Mouse (Mus musculus) hindbrain, embryonic 10.5 days (tissue): Measurements from ENCODE around the gene Sec23ip. TPM values are rescaled to one million over a fixed set of nuclear protein-coding genes. Genes with fewer than 3 reads are reported as not detected.

Source experiments
- DNase-seq: peaks from one replicate; pipeline ENCODE4 v3.0.0-alpha.2; 2017; ENCODE audit warnings: low spot score
- H3K27ac ChIP-seq: fragments of 300-500 bp; sonication (generic); 2 replicates; pipeline ENCODE4 v1.5.1; 2016; ENCODE audit warnings: mild to moderate bottlenecking, moderate library complexity
- H3K27me3 ChIP-seq: fragments of 300-500 bp; sonication (generic); 2 replicates; pipeline ENCODE4 v1.6.1; 2016; ENCODE audit warnings: mild to moderate bottlenecking; ENCODE audit not compliant: poor library complexity, insufficient read depth, severe bottlenecking
- H3K36me3 ChIP-seq: fragments of 300-500 bp; sonication (generic); 2 replicates; pipeline ENCODE4 v1.6.1; 2016; ENCODE audit warnings: mild to moderate bottlenecking, moderate library complexity
- H3K4me1 ChIP-seq: fragments of 300-500 bp; sonication (generic); replicated peaks from 2 replicates; pipeline ENCODE4 v1.6.1; 2016; ENCODE audit warnings: mild to moderate bottlenecking
- H3K4me3 ChIP-seq: fragments of 300-500 bp; sonication (generic); 2 replicates; pipeline ENCODE4 v1.5.1; 2016; ENCODE audit warnings: mild to moderate bottlenecking, moderate library complexity
- H3K9me3 ChIP-seq: fragments of 300-500 bp; sonication (generic); 2 replicates; pipeline ENCODE4 v1.6.1; 2016; ENCODE audit warnings: mild to moderate bottlenecking, moderate library complexity
- WGBS: fragments of 180-500 bp; shearing (Covaris S2); methylation state at CpG from one replicate; pipeline ENCODE4 v1.1.7; 2016; 5-methylcytosine and 5-hydroxymethylcytosine counted together
- polyA plus RNA-seq: library from polyadenylated mRNA; unstranded; fragments of >200 nt; fragmentation: Nextera tagmentation; extraction: Ambion mirVana; gene quantifications from 2 replicates; pipeline ENCODE4 v1.2.1, GENCODE M21; 2016

The Sec23ip gene
- polyA plus RNA-seq, 1 experiment from 2014 or later = 45.2 TPM

DNA sequence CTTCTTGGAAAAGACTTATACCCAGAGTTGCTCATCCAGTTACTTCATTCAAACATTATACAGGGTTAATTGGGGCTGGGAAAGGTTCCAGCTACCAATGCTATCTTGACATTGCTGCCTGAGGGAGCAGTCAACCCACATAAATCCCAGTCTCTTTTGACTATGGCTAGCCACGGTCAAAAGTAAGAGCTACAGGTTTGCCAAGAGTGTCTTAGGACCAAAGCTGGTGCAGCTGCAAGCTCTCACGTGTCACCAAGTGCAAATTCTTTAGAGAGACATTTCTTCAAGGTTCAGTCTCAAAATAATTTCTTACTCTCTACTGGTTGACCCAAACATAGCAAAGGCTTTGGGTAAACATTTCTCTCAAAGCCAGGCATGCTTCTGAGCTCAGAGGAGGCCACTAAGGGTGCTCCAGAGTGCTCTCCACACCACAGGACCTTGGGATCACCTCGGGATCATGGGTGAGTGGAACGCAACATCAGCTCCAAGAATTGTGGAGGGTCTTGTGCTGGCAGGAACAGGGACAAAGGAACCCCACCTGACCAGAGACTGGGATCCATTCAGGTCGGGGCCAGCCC is 80.3 kb downstream of the Sec23ip start:
- Histone ChIP-seq H3K27me3 (peaks cover 4% of the 10 kb centered on the region; the same call in 1 of the 2 replicates), H3K36me3 (no peaks in the 10 kb centered on the region), H3K9me3 (no peaks in the 10 kb centered on the region), H3K4me3 (no peak overlapping the region), H3K27ac (no peak overlapping the region), H3K4me1 (0 out of 2 replicates have a peak, but pooled peaks cover under 1% of the 10 kb centered on the region)
- DNase-seq = no peak
- WGBS = 88% methylated on average over 5 of the region's 5 CpGs

- DNase-seq = no peak
- 90% methylated on average over 12 of the region's 12 CpGs for WGBS
- Histone ChIP-seq H3K36me3 (no peaks in the 10 kb centered on the region), H3K27me3 (peaks cover 4% of the 10 kb centered on the region), H3K27ac (no peak overlapping the region), H3K4me1 (0 out of 2 replicates have a peak, but pooled peaks cover 5% of the 10 kb centered on the region), H3K9me3 (no peaks in the 10 kb centered on the region), H3K4me3 (no peak overlapping the region)
Measured at GRCm38 (mm10) chr7:128832455-128833081, 87.8 kb downstream of the Sec23ip start.

GRCm38 (mm10) chr7:128833196-128833595 is 88.5 kb downstream of the Sec23ip start:
- no peak for DNase-seq
- Histone ChIP-seq H3K4me1 (0 out of 2 replicates have a peak, but pooled peaks cover 5% of the 10 kb centered on the region), H3K9me3 (no peaks in the 10 kb centered on the region), H3K36me3 (no peaks in the 10 kb centered on the region), H3K4me3 (no peak overlapping the region), H3K27ac (no peak overlapping the region), H3K27me3 (peaks cover 4% of the 10 kb centered on the region)
- WGBS = 83% methylated on average over 4 of the region's 4 CpGs

Other genes starting within 250 kb of the Sec23ip start
- 7.2 and 7.8 TPM in 2 replicates for gene Bag3, start 221.3 kb upstream of the Sec23ip start, polyA plus RNA-seq
- gene Inpp5f, start 133.6 kb upstream of the Sec23ip start, polyA plus RNA-seq = 41.5 and 63.6 TPM in 2 replicates
- 68.0 and 75.3 TPM in 2 replicates for gene Mcmbp, start 4.4 kb upstream of the Sec23ip start, polyA plus RNA-seq